Mouse (Mus musculus) brain, embryonic 14.5 days (tissue): ENCODE measurements at regions not wholly inside any gene's neighbourhood (a gene's known extent, or its start where the extent isn't known, plus 50 kb on each side); places are given as distances from the start of the nearest gene placed in this dataset.

Experiments
- DNase-seq: peaks from one replicate; pipeline ENCODE4 v3.0.0-alpha.2; 2011; ENCODE audit warnings: low read depth
- CTCF ChIP-seq: fragments of 200-500 bp; IDR thresholded peaks from 2 replicates; pipeline ENCODE4 v1.5.1; 2012; ENCODE audit warnings: inconsistent platforms, mild to moderate bottlenecking, moderate library complexity, borderline replicate concordance; ENCODE audit not compliant: insufficient read depth, insufficient read length; ENCODE audit errors: extremely low read depth
- POLR2A ChIP-seq: fragments of 200-500 bp; IDR thresholded peaks from 2 replicates; pipeline ENCODE4 v1.6.1; 2012; ENCODE audit warnings: mild to moderate bottlenecking, inconsistent platforms, borderline replicate concordance; ENCODE audit not compliant: poor library complexity, insufficient read depth, insufficient read length, severe bottlenecking; ENCODE audit errors: extremely low read depth

DNA sequence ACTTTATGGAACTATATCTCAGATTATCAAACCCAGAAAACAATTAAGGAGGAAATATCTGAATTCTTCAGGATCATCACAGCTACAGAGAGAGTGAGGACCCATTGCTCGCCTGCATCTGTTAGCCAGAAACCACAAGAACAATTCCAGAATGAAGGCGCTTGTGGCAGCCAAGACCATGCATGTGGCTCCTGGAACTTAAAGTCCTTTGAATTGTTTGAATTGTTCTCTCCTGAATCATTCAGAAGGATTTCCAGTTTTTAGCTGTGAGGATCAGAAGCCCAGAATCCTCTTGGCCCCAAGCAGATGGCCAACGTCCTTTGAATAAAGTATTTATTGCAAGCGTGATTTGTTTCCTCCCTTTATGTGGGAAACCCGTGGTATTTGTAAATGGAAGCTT is 195.9 kb downstream of the Dio2 start:
- DNase-seq: no peak
- no peak for TF ChIP-seq CTCF
- no peak for TF ChIP-seq POLR2A
